Mouse (Mus musculus): ENCODE measurements around the gene Lpin3.

DNA sequence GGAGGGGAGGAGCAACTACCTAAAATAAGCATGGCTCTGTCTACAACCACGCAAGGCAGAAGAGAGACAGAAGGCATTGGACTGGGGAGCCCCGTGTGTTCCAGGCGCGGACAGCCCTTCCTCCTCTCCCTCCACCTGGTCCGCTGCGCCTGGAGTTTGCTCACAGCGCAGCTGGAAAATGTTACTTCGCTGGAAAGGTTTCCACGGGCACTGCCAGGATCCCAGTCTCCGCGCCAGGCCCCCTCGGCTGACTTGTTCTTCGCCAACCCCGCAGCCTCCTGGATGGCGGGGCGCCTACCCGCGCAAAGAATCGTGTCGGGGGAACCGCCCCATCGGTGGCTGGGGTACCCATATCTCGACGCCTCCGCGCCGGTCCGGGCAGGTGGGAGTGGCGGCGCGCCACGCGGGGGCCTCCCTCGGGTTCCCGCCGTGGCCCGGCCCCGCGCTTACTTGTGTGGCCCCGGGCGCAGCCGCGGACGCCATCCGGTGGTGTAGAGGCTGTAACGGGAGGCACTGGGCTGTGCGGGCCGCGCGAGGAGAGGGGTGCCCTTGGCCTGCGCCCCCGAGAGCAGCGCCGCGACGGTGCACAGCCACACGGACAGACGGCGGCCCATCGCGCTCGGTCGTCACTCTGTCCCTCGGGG lies 31.2 kb downstream of the Lpin3 start:
- TF ChIP-seq GATA1 (IDR thresholded peaks at IDR 0.05; ENCODE audit: borderline replicate concordance, low read length) (no peak), FLI1 (IDR thresholded peaks at IDR 0.05; ENCODE audit: low read length) (no peak)

Measured in megakaryocyte, embryonic 14.5 days (primary cell).